Mouse (Mus musculus) megakaryocyte progenitor cell, adult 5-6 weeks (primary cell): ENCODE data around the gene B3gntl1. TPM values are rescaled to one million over a fixed set of nuclear protein-coding genes. Genes with fewer than 3 reads are reported as not detected.

Experiments
- total RNA-seq, 2 experiments: library from RNA; stranded (forward) in 1 of 2; stranded (reverse) in 1 of 2; fragments of 157-497, 149-512 nt in 1 of 2; fragments of 200-1000 nt in 1 of 2; gene quantifications; 2 replicates each; pipeline versions ENCODE4 v1.2.3 to v1.2.4; 2015 to 2017

B3gntl1 gene
- total RNA-seq, 2 experiments from 2014 or later, result 6.6 to 8.6 TPM

Other genes with a start within 250 kb of the B3gntl1 start
- 0.20 TPM in 1 of 2 replicates, not detected in the other for gene Fn3k, start 238.2 kb downstream of the B3gntl1 start, total RNA-seq (2015)
- gene Fn3k, start 238.2 kb downstream of the B3gntl1 start, total RNA-seq (2017), result not detected in 2 replicates
- 32.7 and 36.7 TPM in 2 replicates for gene Tbcd, start 221.2 kb downstream of the B3gntl1 start, total RNA-seq (2015)
- 38.8 and 54.1 TPM in 2 replicates for gene Tbcd, start 221.2 kb downstream of the B3gntl1 start, total RNA-seq (2017)
- gene Zfp750, start 153.8 kb downstream of the B3gntl1 start, total RNA-seq (2015), result not detected in 2 replicates
- 0.14 TPM in 1 of 2 replicates, not detected in the other for gene Zfp750, start 153.8 kb downstream of the B3gntl1 start, total RNA-seq (2017)
- 1.3 and 1.7 TPM in 2 replicates for gene Metrnl, start 28.4 kb upstream of the B3gntl1 start, total RNA-seq (2015)
- 0.87 and 0.91 TPM in 2 replicates for gene Metrnl, start 28.4 kb upstream of the B3gntl1 start, total RNA-seq (2017)
- gene Ptchd3, start 157.1 kb upstream of the B3gntl1 start, total RNA-seq (2015), result not detected in 2 replicates
- not detected in 2 replicates for gene Ptchd3, start 157.1 kb upstream of the B3gntl1 start, total RNA-seq (2017)